In the genomic region with DNA sequence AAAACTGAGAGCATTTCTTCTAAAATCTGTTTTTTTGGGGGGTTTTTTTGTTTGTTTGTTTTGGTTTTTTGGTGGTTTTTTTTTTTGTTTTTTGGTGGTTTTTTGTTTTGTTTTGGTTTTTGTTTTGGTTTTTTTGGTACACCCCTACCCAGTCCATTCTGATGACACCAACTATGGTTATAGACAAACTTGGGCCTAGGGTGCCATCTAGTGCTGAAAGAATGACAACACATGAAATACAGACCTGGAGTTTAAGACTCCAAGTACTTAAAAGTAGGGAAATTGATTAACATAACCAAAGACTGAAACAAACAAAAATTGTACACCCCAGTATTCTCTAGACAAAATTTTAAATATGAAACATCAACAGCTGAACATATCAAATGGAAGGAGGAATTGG, we compare ENCODE assay signal across 8 mouse cellular contexts.
A peak's percentile ranks its signal among the peaks of the same experiment; 100 is the strongest.
DNase-seq lines count a peak whose midpoint lies in the region; ATAC-seq lines count a peak whose summit lies in the region.

No protein-coding gene starts in this region.

- H3K4me2 ChIP-seq in heart, embryonic 11.5 days, result no peak overlapping the region

- no peak overlapping the region for H3K27ac ChIP-seq in heart, embryonic 11.5 days (ENCODE audit: low read depth, low read length)

- DNase-seq in heart, adult 8-10 months (ENCODE audit: low spot score), result peak; percentile 13
- DNase-seq in ovary, postnatal 14 days (ENCODE audit: low spot score), result peak; percentile 1
- DNase-seq in ovary, postnatal 10 days (ENCODE audit: low spot score), result no peak
- peak; percentile 26 to 47 for DNase-seq in cerebellum, postnatal 36 days
- peak; percentile 20 to 60 for DNase-seq in kidney, postnatal 36 days
- DNase-seq in retina, embryonic 14.5 days (ENCODE audit: low spot score), result peak; percentile 74
- DNase-seq in T-cell, adult 2 months (ENCODE audit: low spot score), result no peak

- no peaks in the 10 kb centered on the region for H3K9me3 ChIP-seq in heart, embryonic 11.5 days (replicated peaks; ENCODE audit: control insufficient read depth, low read length)

- no peak for ATAC-seq in heart, embryonic 11.5 days (replicated peaks; ENCODE audit: insufficient number of reproducible peaks, low FRiP score, low TSS enrichment)

- H3K27me3 ChIP-seq in heart, embryonic 11.5 days (ENCODE audit: control insufficient read depth, insufficient read depth, low read length), result no peaks in the 10 kb centered on the region

- no peaks in the 10 kb centered on the region for H3K36me3 ChIP-seq in heart, embryonic 11.5 days (ENCODE audit: control insufficient read depth, insufficient read depth, low read length)

- H3K4me1 ChIP-seq in heart, embryonic 11.5 days (ENCODE audit: control insufficient read depth, insufficient read depth, low read length), result no peaks in the 10 kb centered on the region

- H3K4me3 ChIP-seq in heart, embryonic 11.5 days (ENCODE audit: low read depth, low read length), result no peak overlapping the region

- H3K9ac ChIP-seq in heart, embryonic 11.5 days (ENCODE audit: low read depth, low read length), result no peak overlapping the region

Comparison
In these comparisons a context has a peak if more than half of its experiments do, and no peak if none do; other contexts are left out.
1. DNase-seq: peak in heart, adult 8-10 months (single experiment), ovary, postnatal 14 days (single experiment), cerebellum, postnatal 36 days (2 of 2), kidney, postnatal 36 days (2 of 2) and retina, embryonic 14.5 days (single experiment); none in ovary, postnatal 10 days (single experiment) and T-cell, adult 2 months (single experiment).